Mouse (Mus musculus) stomach, postnatal 0 days (tissue): ENCODE measurements around the gene C1ql1.

Experiments used
- CTCF ChIP-seq: IDR thresholded peaks from 2 replicates; pipeline ENCODE4 v1.5.1; 2016; ENCODE audit warnings: antibody characterized with exemption, low read depth, mild to moderate bottlenecking, moderate library complexity
- EP300 ChIP-seq: optimal IDR thresholded peaks from 2 replicates; pipeline ENCODE3; 2016; ENCODE audit warnings: antibody characterized with exemption

GRCm38 (mm10) chr11:102941236-102941635 lies 5.3 kb downstream of the C1ql1 start:
- TF ChIP-seq CTCF (no peak), EP300 (no peak)
